Mouse (Mus musculus) neural tube, embryonic 14.5 days (tissue): ENCODE measurements around the gene Ubap1. TPM values are rescaled to one million over a fixed set of nuclear protein-coding genes. Genes with fewer than 3 reads are reported as not detected.

Experiments
- ATAC-seq: fragments of 200-750 bp; cut with Nextera tagmentation; 2 replicates; pipeline ENCODE4 v1.8.0; 2017; ENCODE audit warnings: low read depth, mild to moderate bottlenecking, moderate TSS enrichment, moderate library complexity
- H3K27ac ChIP-seq: fragments of 300-500 bp; sonication (generic); 2 replicates; pipeline ENCODE4 v1.5.1; 2014; ENCODE audit warnings: low read depth, mild to moderate bottlenecking, control low read depth, low read length, moderate library complexity, mixed read lengths
- H3K27me3 ChIP-seq: fragments of 300-500 bp; sonication (generic); 2 replicates; pipeline ENCODE4 v1.6.1; 2014; ENCODE audit warnings: low read length; ENCODE audit not compliant: control insufficient read depth, insufficient read depth
- H3K36me3 ChIP-seq: fragments of 300-500 bp; sonication (generic); 2 replicates; pipeline ENCODE4 v1.6.1; 2014; ENCODE audit warnings: low read length, mixed read lengths; ENCODE audit not compliant: control insufficient read depth, insufficient read depth
- H3K4me1 ChIP-seq: fragments of 300-500 bp; sonication (generic); 2 replicates; pipeline ENCODE4 v1.6.1; 2014; ENCODE audit warnings: low read length; ENCODE audit not compliant: control insufficient read depth, insufficient read depth
- H3K4me2 ChIP-seq: fragments of 300-500 bp; sonication (generic); 2 replicates; pipeline ENCODE4 v1.6.1; 2014; ENCODE audit warnings: mild to moderate bottlenecking, low read depth, low read length, control low read depth
- H3K4me3 ChIP-seq: fragments of 300-500 bp; sonication (generic); 2 replicates; pipeline ENCODE4 v1.5.1; 2014; ENCODE audit warnings: low read depth, low read length, control low read depth, mixed read lengths
- H3K9ac ChIP-seq: fragments of 300-500 bp; sonication (generic); replicated peaks from 2 replicates; pipeline ENCODE4 v1.6.1; 2014; ENCODE audit warnings: low read depth, mild to moderate bottlenecking, control low read depth, low read length, mixed read lengths
- H3K9me3 ChIP-seq: fragments of 300-500 bp; sonication (generic); 2 replicates; pipeline ENCODE4 v1.6.1; 2016; ENCODE audit warnings: low read length; ENCODE audit not compliant: control insufficient read depth
- WGBS: fragments of 180-500 bp; shearing (Covaris S2); extraction: QIAGEN DNeasy Blood & Tissue Kit; methylation state at CpG from one replicate; pipeline ENCODE4 v1.1.7; 2014; 5-methylcytosine and 5-hydroxymethylcytosine counted together
- polyA plus RNA-seq: library from polyadenylated mRNA; unstranded; fragments of >200 nt; fragmentation: Nextera tagmentation; extraction: Ambion mirVana; gene quantifications from 2 replicates; pipeline ENCODE4 v1.2.1, GENCODE M21; 2014

Ubap1 gene
- polyA plus RNA-seq, 1 experiment from 2014 or later = 66.8 TPM

DNA sequence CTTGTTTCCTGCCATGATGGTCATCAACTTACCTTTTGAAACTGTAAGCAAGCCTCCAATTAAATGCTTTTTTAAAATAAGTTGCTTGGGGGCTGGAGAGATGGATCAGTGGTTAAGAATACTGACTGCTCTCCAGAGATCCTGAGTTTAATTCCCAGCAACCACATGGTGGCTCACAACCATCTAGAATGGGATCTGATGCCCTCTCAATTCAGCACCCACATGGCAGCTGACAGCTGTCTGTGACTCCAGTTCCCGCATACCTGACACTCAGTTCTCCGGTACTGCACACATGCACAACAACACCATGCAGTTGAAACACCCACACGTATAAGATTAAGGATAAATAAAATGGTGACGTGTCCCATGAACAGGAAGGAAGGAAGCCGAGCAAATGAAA is 30.5 kb upstream of the Ubap1 start:
- H3K4me1 ChIP-seq = peaks cover 6% of the 10 kb centered on the region; the same call in 1 of the 2 replicates
- no peak overlapping the region for H3K4me3 ChIP-seq
- H3K9ac ChIP-seq = no peak overlapping the region
- no peaks in the 10 kb centered on the region for H3K9me3 ChIP-seq
- no peaks in the 10 kb centered on the region for H3K36me3 ChIP-seq
- H3K27me3 ChIP-seq = no peaks in the 10 kb centered on the region
- H3K27ac ChIP-seq = no peak overlapping the region
- ATAC-seq = no peak
- no peak overlapping the region for H3K4me2 ChIP-seq
- WGBS = 85% methylated on average over 5 of the region's 5 CpGs

DNA sequence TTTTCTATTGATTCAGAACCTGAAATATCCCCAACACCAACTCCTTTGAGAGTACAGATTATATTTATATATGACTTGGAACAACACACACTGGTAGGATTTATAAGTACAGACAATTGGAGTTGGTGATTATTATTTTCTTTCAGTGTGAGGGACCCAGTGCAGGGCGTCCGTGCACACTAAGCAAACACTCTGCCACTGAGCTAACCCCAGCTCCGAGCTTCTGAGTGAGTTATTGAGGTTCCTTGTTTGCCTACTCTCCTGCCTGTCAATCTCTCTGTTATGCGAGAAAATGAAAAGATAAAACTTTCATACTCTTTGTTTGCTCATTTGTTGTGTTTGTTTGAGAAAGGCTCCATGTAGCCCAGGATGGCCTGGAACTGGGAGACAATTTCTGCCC is 27.8 kb upstream of the Ubap1 start:
- Histone ChIP-seq H3K4me2 (no peak overlapping the region), H3K4me3 (no peak overlapping the region), H3K9me3 (no peaks in the 10 kb centered on the region), H3K27me3 (no peaks in the 10 kb centered on the region), H3K4me1 (no peaks in the 10 kb centered on the region), H3K9ac (no peak overlapping the region), H3K36me3 (no peaks in the 10 kb centered on the region), H3K27ac (no peak overlapping the region)
- 76% methylated on average over 4 of the region's 4 CpGs for WGBS
- ATAC-seq = no peak

DNA sequence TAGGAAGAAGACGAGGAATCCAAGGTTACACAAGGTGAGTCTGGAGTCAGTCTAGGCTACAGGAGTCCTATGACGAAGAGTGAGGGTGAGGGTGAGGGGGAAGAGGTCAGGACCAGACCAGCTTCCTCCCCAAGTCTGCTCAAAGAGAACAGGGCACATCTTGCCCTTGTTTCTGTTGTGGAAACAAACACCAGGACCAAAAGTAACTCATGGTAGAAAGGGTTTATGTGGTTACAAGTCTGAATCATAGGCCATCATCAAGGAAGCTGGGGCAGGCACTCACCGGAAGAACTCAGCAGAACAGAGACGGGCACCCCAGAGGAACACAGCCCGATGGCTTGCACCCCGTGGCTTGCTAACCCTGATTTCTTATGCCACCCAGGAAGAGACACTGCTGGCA is 21.9 kb upstream of the Ubap1 start:
- H3K4me2 ChIP-seq = no peak overlapping the region
- no peak overlapping the region for H3K27ac ChIP-seq
- H3K4me1 ChIP-seq = no peaks in the 10 kb centered on the region
- no peaks in the 10 kb centered on the region for H3K27me3 ChIP-seq
- no peak for ATAC-seq
- H3K9ac ChIP-seq = no peak overlapping the region
- no peaks in the 10 kb centered on the region for H3K9me3 ChIP-seq
- 94% methylated on average over 6 of the region's 6 CpGs for WGBS
- no peaks in the 10 kb centered on the region for H3K36me3 ChIP-seq
- H3K4me3 ChIP-seq = no peak overlapping the region

DNA sequence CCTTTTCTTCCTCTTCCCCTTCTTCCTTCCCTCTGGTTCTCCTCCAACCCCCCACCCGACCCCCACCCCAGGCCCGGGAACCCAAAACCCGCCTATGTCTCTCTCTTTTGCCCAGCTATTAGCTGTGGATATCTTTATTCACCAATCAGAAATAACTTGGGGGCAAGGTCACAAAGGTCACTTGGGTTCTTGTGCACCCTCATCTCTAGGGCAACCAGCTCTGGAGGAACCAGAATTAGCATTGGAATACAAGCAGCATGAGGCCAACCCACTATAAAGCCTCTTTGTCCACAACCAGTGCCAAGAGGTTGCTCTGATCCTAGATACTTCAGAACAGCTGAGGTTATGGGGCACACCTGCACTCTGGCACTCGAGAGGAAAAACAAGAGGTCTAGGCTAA is 19.3 kb upstream of the Ubap1 start:
- Histone ChIP-seq H3K4me3 (no peak overlapping the region), H3K9me3 (no peaks in the 10 kb centered on the region), H3K4me1 (no peaks in the 10 kb centered on the region), H3K27me3 (no peaks in the 10 kb centered on the region), H3K9ac (no peak overlapping the region), H3K36me3 (no peaks in the 10 kb centered on the region), H3K4me2 (no peak overlapping the region), H3K27ac (no peak overlapping the region)
- ATAC-seq = no peak
- 43% methylated on average over 4 of the region's 4 CpGs for WGBS

DNA sequence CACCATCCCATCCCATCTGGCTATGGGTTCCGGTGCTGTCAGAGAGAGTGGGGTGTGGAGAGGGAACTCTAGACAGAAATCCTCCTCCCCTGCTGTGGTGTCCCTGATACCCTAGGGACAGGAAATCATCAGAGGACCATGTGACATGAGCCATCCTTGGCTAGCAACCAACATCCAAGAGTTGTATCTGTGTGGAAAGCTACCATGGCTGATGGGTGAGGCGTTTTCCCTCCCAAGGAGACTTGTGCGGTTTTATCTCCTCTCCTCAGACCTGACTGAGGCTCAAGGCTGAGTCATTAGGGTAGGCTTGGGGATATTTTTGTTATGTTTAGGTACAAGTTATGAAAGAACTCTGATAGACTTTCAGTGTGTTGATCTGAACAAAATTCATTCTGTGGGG is 17.7 kb upstream of the Ubap1 start:
- H3K4me1 ChIP-seq = no peaks in the 10 kb centered on the region
- no peak overlapping the region for H3K4me3 ChIP-seq
- no peak overlapping the region for H3K9ac ChIP-seq
- no peaks in the 10 kb centered on the region for H3K27me3 ChIP-seq
- ATAC-seq = no peak
- WGBS = 80% methylated on average over 3 of the region's 3 CpGs
- H3K36me3 ChIP-seq = no peaks in the 10 kb centered on the region
- no peak overlapping the region for H3K27ac ChIP-seq
- H3K9me3 ChIP-seq = no peaks in the 10 kb centered on the region
- H3K4me2 ChIP-seq = no peak overlapping the region

DNA sequence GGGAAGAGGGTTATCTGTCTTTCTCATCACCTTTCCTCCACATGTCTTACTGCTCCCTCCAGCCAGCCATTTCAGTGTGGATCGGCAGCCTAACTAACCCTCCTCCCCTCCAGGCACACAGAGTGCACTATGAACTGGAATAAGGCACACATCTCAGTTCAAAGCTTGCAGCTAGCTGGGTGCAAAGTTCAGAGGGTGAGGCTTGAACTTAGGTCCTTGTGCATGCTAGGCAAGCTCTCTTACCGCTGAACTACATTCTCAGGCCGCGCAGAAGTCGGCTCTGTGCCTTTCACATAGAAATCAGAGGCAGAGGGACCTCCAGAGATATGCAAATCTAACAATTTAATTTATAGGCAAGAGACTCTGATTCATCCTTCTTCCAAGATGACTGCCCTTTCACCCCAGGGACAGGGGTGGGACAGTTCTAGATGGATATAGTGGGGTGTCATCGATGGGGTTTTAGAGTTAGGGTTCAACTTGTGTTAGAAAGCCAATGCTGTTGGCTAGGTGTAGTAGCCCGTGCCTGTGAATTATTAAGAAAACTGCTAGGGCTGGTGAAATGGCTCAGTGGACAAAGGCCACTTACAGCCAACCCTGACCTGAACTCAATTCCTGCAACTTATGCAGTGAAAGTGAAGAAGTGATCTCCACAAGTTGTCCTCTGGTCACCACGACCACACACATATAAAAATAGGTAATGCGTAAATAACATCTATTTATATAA is 16.9 kb upstream of the Ubap1 start:
- H3K4me2 ChIP-seq = no peak overlapping the region
- 89% methylated on average over 9 of the region's 9 CpGs for WGBS
- H3K4me1 ChIP-seq = no peaks in the 10 kb centered on the region
- no peaks in the 10 kb centered on the region for H3K9me3 ChIP-seq
- no peak overlapping the region for H3K9ac ChIP-seq
- H3K27ac ChIP-seq = no peak overlapping the region
- H3K4me3 ChIP-seq = no peak overlapping the region
- H3K36me3 ChIP-seq = no peaks in the 10 kb centered on the region
- ATAC-seq = no peak
- H3K27me3 ChIP-seq = no peaks in the 10 kb centered on the region

DNA sequence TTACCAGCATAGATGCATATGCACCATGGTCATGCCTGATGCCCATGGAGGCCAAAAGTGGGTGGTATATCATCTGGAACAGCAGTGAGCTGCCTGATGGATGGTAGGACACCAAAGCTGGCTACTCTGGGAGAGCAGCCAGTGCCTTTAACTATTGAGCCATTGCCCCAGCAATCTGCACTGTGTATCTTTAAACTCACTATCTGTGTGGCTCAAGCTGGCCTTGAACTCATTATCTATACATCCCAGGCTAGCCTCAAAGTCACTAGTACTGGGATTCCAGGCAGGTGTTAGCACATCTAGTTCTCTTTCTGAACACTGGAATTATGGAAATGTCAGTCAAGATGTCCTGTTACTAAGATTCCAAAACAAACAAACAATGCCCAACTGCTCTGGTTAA is 12.2 kb upstream of the Ubap1 start:
- H3K4me3 ChIP-seq = no peak overlapping the region
- H3K27me3 ChIP-seq = no peaks in the 10 kb centered on the region
- no peak for ATAC-seq
- no peak overlapping the region for H3K27ac ChIP-seq
- H3K36me3 ChIP-seq = no peaks in the 10 kb centered on the region
- H3K4me1 ChIP-seq = no peaks in the 10 kb centered on the region
- H3K9ac ChIP-seq = no peak overlapping the region
- no peaks in the 10 kb centered on the region for H3K9me3 ChIP-seq
- H3K4me2 ChIP-seq = no peak overlapping the region

DNA sequence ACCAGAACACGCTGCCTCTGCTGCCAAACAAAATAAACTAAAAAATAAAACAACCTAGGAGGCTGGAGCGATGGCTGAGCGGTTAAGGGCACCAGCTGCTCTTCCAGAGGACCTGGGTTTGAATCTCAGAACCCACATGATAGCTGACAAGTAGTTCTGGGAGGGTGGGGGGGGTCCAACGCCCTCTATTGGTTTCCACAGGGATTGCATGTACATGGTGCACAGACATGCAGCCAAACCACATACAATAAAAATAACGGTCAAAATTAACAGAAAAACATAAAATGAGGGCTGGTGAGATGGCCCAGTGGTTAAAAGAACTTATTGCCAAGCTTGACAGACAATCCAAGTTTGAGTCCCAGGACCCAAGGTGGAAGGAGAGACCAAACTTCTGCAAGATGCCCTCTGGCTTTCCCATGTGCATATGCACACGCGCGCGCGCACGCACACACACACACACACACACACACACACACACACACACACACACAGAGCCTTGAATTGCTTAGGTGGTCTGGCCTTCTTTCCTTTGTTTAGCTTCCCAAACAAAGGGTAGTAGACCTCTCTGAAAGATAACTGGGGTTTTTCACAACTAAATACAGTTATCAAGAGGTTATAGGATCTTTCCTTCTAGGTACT is 7.8 kb upstream of the Ubap1 start:
- 81% methylated on average over 11 of the region's 11 CpGs for WGBS
- no peaks in the 10 kb centered on the region for H3K36me3 ChIP-seq
- H3K27ac ChIP-seq = no peak overlapping the region
- no peak for ATAC-seq
- no peaks in the 10 kb centered on the region for H3K9me3 ChIP-seq
- H3K4me1 ChIP-seq = no peaks in the 10 kb centered on the region
- H3K4me3 ChIP-seq = no peak overlapping the region
- no peak overlapping the region for H3K9ac ChIP-seq
- H3K4me2 ChIP-seq = no peak overlapping the region
- H3K27me3 ChIP-seq = no peaks in the 10 kb centered on the region

DNA sequence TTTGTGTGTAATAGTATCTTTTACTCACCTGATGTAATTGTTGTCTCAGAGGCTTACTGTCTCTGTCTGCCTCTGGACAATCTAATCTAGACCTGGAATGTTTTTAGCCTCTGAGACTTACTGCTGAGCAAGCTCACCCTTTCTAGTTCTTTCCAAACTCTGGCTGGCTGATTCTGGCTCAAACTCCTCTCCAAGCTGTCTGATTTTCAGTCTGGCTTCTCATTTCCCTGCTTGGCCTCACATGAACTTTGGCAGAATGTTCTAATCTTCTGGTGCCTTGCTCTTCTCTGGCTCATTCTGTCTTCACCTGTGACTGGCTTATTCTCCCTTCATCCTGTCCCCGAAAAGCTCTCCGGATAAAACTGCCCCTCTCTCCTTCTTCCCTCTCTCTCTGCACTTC is 2.8 kb upstream of the Ubap1 start:
- Histone ChIP-seq H3K4me1 (peaks cover 7% of the 10 kb centered on the region), H3K27ac (no peak overlapping the region), H3K9ac (no peak overlapping the region), H3K9me3 (no peaks in the 10 kb centered on the region), H3K36me3 (no peaks in the 10 kb centered on the region), H3K27me3 (no peaks in the 10 kb centered on the region), H3K4me2 (no peak overlapping the region), H3K4me3 (no peak overlapping the region)
- WGBS = 77% methylated on average over 2 of the region's 2 CpGs
- ATAC-seq = no peak
